Mouse (Mus musculus) liver, embryonic 16.5 days (tissue): Measurements from ENCODE around the gene Psg17. TPM values are rescaled to one million over a fixed set of nuclear protein-coding genes. Genes with fewer than 3 reads are reported as not detected.
"Not testable (repeated sequence)": the region's sequence is repeated elsewhere in the genome, so short reads cannot be mapped to it uniquely, and the experiment has no call there.

ENCODE experiments used
- ATAC-seq: fragments of 200-750 bp; cut with Nextera tagmentation; 2 replicates; pipeline ENCODE4 v1.8.0; 2017; ENCODE audit warnings: low read depth, mild to moderate bottlenecking, moderate number of reproducible peaks, moderate library complexity
- H3K27ac ChIP-seq: fragments of 300-500 bp; sonication (generic); 2 replicates; pipeline ENCODE4 v1.5.1; 2014; ENCODE audit warnings: mild to moderate bottlenecking, low read length
- H3K27me3 ChIP-seq: fragments of 300-500 bp; sonication (generic); 2 replicates; pipeline ENCODE4 v1.6.1; 2014; ENCODE audit warnings: low read depth, low read length, mixed read lengths; ENCODE audit not compliant: control insufficient read depth, insufficient read depth
- H3K36me3 ChIP-seq: fragments of 300-500 bp; sonication (generic); 2 replicates; pipeline ENCODE4 v1.6.1; 2014; ENCODE audit warnings: mild to moderate bottlenecking; ENCODE audit not compliant: control insufficient read depth, insufficient read depth
- H3K4me1 ChIP-seq: fragments of 300-500 bp; sonication (generic); 2 replicates; pipeline ENCODE4 v1.6.1; 2014; ENCODE audit warnings: low read depth, low read length, mixed read lengths; ENCODE audit not compliant: control insufficient read depth
- H3K4me2 ChIP-seq: fragments of 300-500 bp; sonication (generic); 2 replicates; pipeline ENCODE4 v1.6.1; 2014; ENCODE audit warnings: low read depth, low read length, mixed read lengths
- H3K4me3 ChIP-seq: fragments of 300-500 bp; sonication (generic); 2 replicates; pipeline ENCODE4 v1.5.1; 2014; ENCODE audit warnings: low read depth, mild to moderate bottlenecking, low read length
- H3K9ac ChIP-seq: fragments of 300-500 bp; sonication (generic); 2 replicates; pipeline ENCODE4 v1.6.1; 2014; ENCODE audit warnings: low read depth, low read length
- H3K9me3 ChIP-seq: fragments of 300-500 bp; sonication (generic); replicated peaks from 2 replicates; pipeline ENCODE4 v1.6.1; 2016; ENCODE audit warnings: low read length; ENCODE audit not compliant: control insufficient read depth
- WGBS: fragments of 180-500 bp; shearing (Covaris S2); extraction: QIAGEN DNeasy Blood & Tissue Kit; methylation state at CpG from one replicate; pipeline ENCODE4 v1.1.7; 2014; ENCODE audit not compliant: insufficient replicate concordance; 5-methylcytosine and 5-hydroxymethylcytosine counted together
- polyA plus RNA-seq: library from polyadenylated mRNA; unstranded; fragments of >200 nt; fragmentation: Nextera tagmentation; extraction: Ambion mirVana; gene quantifications from 2 replicates; pipeline ENCODE4 v1.2.1, GENCODE M21; 2015

Psg17 gene
- polyA plus RNA-seq, 1 experiment from 2014 or later, result not detected

DNA sequence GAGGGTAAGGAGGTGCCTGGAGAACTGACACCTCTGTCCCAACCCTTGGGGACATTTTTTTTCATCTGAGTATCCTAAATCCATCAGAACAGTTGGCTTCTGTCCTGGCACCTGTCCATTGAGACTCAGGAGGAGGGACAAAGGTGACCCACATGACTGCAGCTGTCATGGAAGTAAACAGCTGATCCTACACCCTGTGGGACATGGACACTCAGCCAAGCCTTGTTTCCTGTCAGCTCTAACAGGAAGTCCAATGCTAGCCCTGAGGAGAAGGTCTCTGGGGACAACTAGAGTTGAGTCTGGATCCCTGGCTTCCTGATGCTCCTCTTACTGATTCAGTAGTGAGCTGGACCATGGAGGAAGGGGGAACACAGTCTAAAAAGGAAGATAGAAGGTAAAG is 30.7 kb downstream of the Psg17 start:
- ATAC-seq, H3K27ac ChIP-seq, H3K9ac ChIP-seq, H3K4me3 ChIP-seq, H3K4me1 ChIP-seq, H3K36me3 ChIP-seq, H3K4me2 ChIP-seq, H3K27me3 ChIP-seq, H3K9me3 ChIP-seq: not testable (repeated sequence)

- H3K27me3 ChIP-seq, H3K4me1 ChIP-seq, H3K4me3 ChIP-seq, H3K9me3 ChIP-seq, H3K9ac ChIP-seq, H3K36me3 ChIP-seq, ATAC-seq, H3K27ac ChIP-seq, H3K4me2 ChIP-seq: not testable (repeated sequence)
- WGBS, result 27% methylated on average over 2 of the region's 2 CpGs
Measured at GRCm38 (mm10) chr7:18781301-18781700, 40.1 kb downstream of the Psg17 start.

- Histone ChIP-seq H3K27ac (no peak overlapping the region), H3K36me3 (no peaks in the 10 kb centered on the region), H3K27me3 (no peaks in the 10 kb centered on the region), H3K4me3 (no peak overlapping the region), H3K4me2 (no peak overlapping the region), H3K9me3 (no peaks in the 10 kb centered on the region), H3K9ac (no peak overlapping the region), H3K4me1 (no peaks in the 10 kb centered on the region)
- ATAC-seq, result no peak
Measured at GRCm38 (mm10) chr7:18779337-18779781, 42.0 kb downstream of the Psg17 start.

Other genes starting within 250 kb of the Psg17 start
- gene Psg23, start 205.1 kb downstream of the Psg17 start, polyA plus RNA-seq, result not detected in 2 replicates
- gene Psg21, start 164.9 kb downstream of the Psg17 start, polyA plus RNA-seq, result not detected in 2 replicates
- gene Psg20, start 135.4 kb downstream of the Psg17 start, polyA plus RNA-seq, result not detected in 2 replicates
- 0.12 and 0.14 TPM in 2 replicates for gene Psg22, start 103.5 kb downstream of the Psg17 start, polyA plus RNA-seq
- not detected in 2 replicates for gene Psg19, start 23.1 kb downstream of the Psg17 start, polyA plus RNA-seq
- gene Mill2, start 18.4 kb upstream of the Psg17 start, polyA plus RNA-seq, result 0.21 and 0.24 TPM in 2 replicates
- 76.1 and 87.5 TPM in 2 replicates for gene Pglyrp1, start 49.7 kb upstream of the Psg17 start, polyA plus RNA-seq
- gene Ccdc61, start 88.8 kb upstream of the Psg17 start, polyA plus RNA-seq, result 7.9 and 8.4 TPM in 2 replicates
- 0.06 and 0.09 TPM in 2 replicates for gene Nova2, start 104.3 kb upstream of the Psg17 start, polyA plus RNA-seq
- gene Nanos2, start 165.8 kb upstream of the Psg17 start, polyA plus RNA-seq, result not detected in 2 replicates
- gene Mypop, start 169.6 kb upstream of the Psg17 start, polyA plus RNA-seq, result 0.12 and 0.48 TPM in 2 replicates
- 6.4 and 6.6 TPM in 2 replicates for gene Irf2bp1, start 182.4 kb upstream of the Psg17 start, polyA plus RNA-seq
- gene Foxa3, start 201.9 kb upstream of the Psg17 start, polyA plus RNA-seq, result 60.8 and 63.7 TPM in 2 replicates
- 13.8 TPM in 2 replicates for gene Sympk, start 202.8 kb upstream of the Psg17 start, polyA plus RNA-seq
- gene Rsph6a, start 233.1 kb upstream of the Psg17 start, polyA plus RNA-seq, result not detected in 2 replicates